Mouse (Mus musculus) erythroblast, embryonic 14.5 days (primary cell): Measurements from ENCODE around the gene Usp48.

ENCODE experiments used
- GATA1 ChIP-seq: IDR thresholded peaks from 2 replicates; pipeline ENCODE4 v1.6.1; 2012; ENCODE audit warnings: low read length, inconsistent platforms, mixed read lengths
- TAL1 ChIP-seq: IDR thresholded peaks from 3 replicates; pipeline ENCODE4 v1.6.1; 2012; ENCODE audit warnings: low read length, inconsistent platforms, mixed read lengths

- no peak for TF ChIP-seq GATA1
- TF ChIP-seq TAL1, result no peak
Observed at GRCm38 (mm10) chr4:137578181-137578845, 15.2 kb upstream of the Usp48 start.
